Mouse (Mus musculus) heart, postnatal 14 days (tissue): Measurements from ENCODE around the gene Rps6kc1. TPM values are rescaled to one million over a fixed set of nuclear protein-coding genes. Genes with fewer than 3 reads are reported as not detected.

Source experiments
- DNase-seq, 2 experiments: peaks; one replicate each; pipeline ENCODE4 v3.0.0; 2021 to 2022
- intact Hi-C: fragments of 180-260 bp; cut with DNase I; formaldehyde crosslinking; loops from one replicate; pipeline ENCODE4 v1.15.1; 2025
- total RNA-seq, 2 experiments: library from RNA; stranded (reverse); gene quantifications; 2 replicates each; pipeline ENCODE4 v1.2.3; 2021

Rps6kc1 gene
- total RNA-seq, 2 experiments from 2014 or later = 16.3 to 19.2 TPM

GRCm38 (mm10) chr1:190695589-190695988, 216.0 kb downstream of the Rps6kc1 start:
- DNase-seq = peak; percentile 55 to 77
- intact Hi-C loops = loop anchor here (2.0 to 10.0 kb wide), 2 partner anchors 551 to 651 kb away; no protein-coding TSS in a partner anchor

DNA sequence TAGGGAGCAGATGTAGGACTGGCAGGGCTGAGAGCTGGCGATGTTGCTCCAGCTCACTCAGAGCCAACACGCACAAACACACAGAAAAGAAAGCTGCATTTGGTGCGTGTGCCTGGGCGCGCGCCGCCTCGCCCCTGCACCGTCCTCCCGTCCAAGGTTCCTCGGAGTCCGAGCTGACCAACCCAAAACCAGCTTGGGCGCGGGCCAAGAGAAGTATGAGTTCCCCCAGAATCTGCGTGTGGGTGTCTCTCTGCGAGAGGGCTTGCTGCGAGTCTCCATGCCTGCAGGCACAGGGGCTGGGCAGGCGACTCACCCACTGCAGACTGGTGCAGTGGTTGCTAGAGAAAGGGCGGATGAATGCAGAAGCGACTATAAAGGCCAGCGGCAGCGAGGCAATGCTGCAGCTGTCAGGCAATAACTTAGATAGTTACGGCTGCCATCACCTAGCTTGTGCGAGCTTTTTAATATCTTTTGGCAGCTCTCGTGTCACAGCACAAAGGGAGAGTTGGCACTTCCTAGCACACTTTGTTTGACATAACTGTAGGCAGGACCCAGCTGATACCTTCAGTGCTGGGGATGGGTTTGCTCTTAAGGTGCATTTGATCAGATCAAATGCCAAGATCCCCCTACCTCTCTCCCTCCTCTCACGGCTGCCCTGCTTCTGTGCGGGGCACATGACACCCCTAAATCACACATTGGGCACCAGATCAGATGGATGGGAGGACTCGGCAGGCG, 220.9 kb downstream of the Rps6kc1 start:
- intact Hi-C loops = loop anchor here (10.0 kb wide), 1 partner anchor 546 kb away; no protein-coding TSS in a partner anchor
- DNase-seq = peak in 1 of 2 experiments; percentile 7

GRCm38 (mm10) chr1:190683060-190683459, 228.5 kb downstream of the Rps6kc1 start:
- no peak for DNase-seq
- intact Hi-C loops = no loop called here

- intact Hi-C loops = no loop called here
- peak in 1 of 2 experiments; percentile 4 for DNase-seq
These were observed 229.3 kb downstream of the Rps6kc1 start for GRCm38 (mm10) chr1:190682021-190682926.

GRCm38 (mm10) chr1:190675455-190675854, 236.1 kb downstream of the Rps6kc1 start:
- intact Hi-C loops = no loop called here
- no peak for DNase-seq

GRCm38 (mm10) chr1:190669099-190669498, 242.5 kb downstream of the Rps6kc1 start:
- intact Hi-C loops = no loop called here
- peak; percentile 13 to 36 for DNase-seq

DNA sequence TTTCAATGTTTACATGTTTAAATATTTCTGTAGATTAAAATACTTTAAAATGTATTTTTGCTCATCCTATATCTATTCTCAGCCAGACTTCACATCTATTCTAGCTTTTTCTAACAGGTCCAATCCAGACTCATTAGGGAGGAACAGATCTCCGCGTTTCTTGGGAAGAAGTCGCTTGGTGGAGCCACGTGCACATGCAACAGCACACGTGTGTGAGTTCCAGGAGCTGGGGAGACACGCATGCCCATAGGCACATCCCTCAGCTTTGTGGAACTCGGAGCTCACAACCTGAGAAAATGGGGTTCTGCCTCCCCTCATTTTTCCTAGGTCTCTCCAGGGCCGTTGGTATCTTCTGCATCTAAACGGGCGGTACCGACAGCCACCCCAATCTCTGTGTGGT, 243.7 kb downstream of the Rps6kc1 start:
- no peak for DNase-seq
- intact Hi-C loops = no loop called here

DNA sequence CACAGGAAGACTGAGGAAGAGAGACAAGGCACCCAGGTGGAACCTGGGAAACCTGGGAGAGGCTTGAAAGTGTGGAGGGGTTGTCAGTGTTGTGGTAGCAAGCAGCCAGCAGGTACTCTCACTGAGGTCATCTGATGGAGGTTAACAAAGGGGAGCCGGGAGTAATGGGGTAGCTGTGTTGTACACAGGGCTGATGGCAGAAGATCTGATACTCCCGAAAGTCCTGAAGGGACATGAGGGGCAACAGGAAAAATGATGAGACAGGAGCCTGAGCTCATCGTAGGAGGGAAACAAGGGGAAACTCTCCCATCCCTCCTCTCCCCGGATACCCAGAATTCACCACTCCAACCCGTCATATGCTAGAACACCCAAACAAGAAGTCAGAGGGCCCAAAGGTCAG, 244.2 kb downstream of the Rps6kc1 start:
- no peak for DNase-seq
- intact Hi-C loops = no loop called here

GRCm38 (mm10) chr1:190665490-190665875, 246.1 kb downstream of the Rps6kc1 start:
- intact Hi-C loops = no loop called here
- DNase-seq = no peak

DNA sequence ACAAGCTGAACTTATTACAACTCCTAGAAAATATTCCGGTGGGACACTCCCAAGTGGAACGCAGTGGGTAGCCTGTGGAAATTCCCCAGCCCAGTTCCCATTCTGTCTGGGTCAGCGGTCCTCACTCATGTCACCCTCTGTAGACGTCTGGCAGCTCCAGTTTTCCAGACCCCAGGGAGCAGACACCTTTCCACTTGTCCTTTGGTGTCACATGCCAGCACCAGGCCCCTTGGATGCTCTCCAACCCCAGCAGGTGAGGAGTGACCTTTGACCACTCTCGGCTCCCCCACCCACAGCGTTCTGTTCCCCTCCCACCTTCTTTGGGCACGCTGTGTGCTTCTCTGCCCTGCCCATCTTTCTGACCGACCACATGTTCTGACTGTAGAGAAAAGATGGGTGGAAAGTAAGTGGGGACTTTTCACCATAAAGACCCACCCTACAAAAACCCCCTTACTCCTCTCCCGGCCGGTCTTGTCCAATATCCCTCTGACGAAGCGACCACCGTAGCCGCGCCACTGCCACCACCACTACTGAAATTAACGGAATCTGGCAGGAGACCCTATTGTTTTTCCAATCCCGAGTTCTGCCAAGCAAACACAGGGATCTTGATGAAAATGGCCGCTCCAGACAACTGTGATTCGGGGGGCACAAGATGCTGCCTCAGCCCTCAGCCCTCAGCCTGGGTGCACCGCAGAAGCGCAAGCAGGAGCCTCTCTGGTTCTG, 246.6 kb downstream of the Rps6kc1 start:
- intact Hi-C loops = no loop called here

GRCm38 (mm10) chr1:190663996-190664395, 247.6 kb downstream of the Rps6kc1 start:
- DNase-seq = no peak
- intact Hi-C loops = no loop called here

More for the DNA sequence above, 246.6 kb downstream of the Rps6kc1 start:
- DNase-seq = no peak

DNA sequence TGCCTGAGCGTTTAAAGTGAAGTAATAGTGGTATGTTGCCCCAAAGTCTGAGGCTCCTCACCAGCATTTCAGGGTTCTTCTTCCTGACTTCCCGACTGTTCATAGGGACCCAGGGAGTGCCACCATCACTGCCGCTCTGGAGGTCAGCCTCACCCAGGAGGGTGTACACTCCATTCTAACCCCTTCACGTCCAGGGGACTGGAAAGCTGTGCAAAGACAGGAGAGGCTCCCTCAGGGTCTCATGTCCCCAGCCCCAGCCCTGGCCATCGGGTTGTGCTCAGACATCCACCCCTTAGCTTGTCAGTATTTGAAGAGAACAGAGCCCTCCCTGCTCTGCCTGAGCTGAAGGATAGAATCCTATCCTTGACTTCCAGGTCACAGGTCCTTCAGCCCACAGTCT, 248.8 kb downstream of the Rps6kc1 start:
- DNase-seq = no peak
- intact Hi-C loops = no loop called here

DNA sequence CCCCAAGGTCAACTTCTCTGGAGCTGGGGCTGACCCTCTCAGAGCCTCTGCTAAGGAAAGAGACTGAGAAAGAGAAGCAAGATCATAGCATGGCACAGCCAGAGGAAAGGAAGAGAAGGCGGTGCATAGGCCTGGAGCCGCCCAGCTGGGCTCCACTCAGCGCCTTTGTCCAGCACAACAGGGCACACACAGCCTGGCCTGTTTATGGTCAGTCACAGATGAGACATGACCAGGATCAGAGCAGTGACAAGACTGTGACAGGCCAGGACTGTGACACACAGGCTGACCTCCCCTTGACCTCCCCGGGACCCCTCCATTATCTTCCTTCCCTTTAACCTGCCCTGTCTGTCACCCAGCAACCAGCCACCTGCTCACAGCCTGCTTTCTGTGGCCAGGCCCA, 249.8 kb downstream of the Rps6kc1 start:
- intact Hi-C loops = no loop called here
- DNase-seq = no peak

DNA sequence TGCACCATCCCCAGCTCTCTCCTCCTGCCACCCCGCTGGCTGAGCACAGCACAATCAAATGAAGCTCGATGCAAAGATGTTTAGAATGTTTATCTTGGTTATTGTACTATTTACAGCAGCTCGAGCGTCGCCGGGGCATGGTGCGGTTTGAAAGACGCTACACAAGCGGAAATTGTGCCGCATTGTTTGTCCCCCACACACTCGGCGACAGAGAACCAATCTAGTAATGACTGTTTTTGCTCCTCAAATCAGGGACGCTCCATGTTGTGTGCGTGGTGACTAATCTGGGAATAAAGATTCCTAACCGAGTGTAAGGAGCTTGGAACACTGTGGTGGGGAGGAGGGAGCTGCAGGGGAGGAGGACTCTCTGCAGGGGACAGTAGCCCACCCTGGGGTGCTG, 250.3 kb downstream of the Rps6kc1 start:
- DNase-seq = no peak
- intact Hi-C loops = no loop called here

GRCm38 (mm10) chr1:190659722-190660502, 251.7 kb downstream of the Rps6kc1 start:
- intact Hi-C loops = no loop called here
- no peak for DNase-seq

- no peak for DNase-seq
- intact Hi-C loops = no loop called here
These were observed 253.3 kb downstream of the Rps6kc1 start for GRCm38 (mm10) chr1:190658266-190658665.

DNA sequence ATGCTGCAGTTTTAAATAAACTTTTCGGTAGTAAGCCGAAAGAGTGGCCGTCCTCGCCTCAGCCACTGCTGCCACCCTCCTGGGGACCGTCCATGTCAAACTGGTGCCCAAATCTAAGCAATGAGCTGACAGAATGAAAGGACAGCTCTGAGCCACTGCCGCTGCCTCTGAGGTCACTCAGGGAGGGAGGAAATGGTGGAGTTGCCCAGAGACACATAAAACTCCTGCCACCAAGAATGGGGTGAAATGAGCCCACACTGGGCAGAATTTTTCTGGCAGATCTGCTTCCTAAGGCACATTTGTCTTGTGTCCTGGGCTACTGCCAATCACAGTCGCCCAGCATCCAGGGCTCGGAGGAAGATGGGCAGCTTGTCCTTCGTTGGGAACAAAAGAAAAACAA, 255.5 kb downstream of the Rps6kc1 start:
- no peak for DNase-seq
- intact Hi-C loops = no loop called here

- intact Hi-C loops = no loop called here
- no peak for DNase-seq
These were observed 255.9 kb downstream of the Rps6kc1 start for GRCm38 (mm10) chr1:190655651-190656050.

DNA sequence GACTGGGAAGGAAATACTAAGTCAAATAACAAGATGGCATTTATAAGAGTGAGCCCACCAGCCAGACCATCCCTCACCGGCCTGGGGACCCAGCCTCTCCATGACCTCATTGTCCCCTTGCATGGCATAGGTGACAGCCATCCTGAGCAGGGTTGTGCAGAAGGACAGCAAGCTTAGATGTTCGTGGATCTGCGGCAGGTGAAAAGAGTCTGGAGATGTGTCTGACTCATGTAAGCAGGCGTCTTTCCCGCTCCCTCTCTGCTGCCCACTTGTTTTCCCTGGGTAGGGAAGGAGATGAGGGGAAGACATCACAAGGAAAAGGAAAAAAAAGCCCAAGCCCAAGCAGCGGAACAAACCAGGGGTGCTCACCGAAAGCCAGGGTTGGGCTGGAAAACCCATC, 256.5 kb downstream of the Rps6kc1 start:
- DNase-seq = no peak
- intact Hi-C loops = no loop called here

GRCm38 (mm10) chr1:190654694-190655001, 256.9 kb downstream of the Rps6kc1 start:
- intact Hi-C loops = no loop called here
- DNase-seq = no peak
